Mouse (Mus musculus) T-helper 17 cell (primary cell): ENCODE results near the gene Iffo1.

Source experiments
- in situ Hi-C, 2 experiments: fragments of 300-600 bp; cut with MboI, MseI; formaldehyde crosslinking; loops; 1 replicate in 1 of 2; 2 replicates in 1 of 2; pipeline ENCODE4 v1.15.1; 2025; ENCODE audit warnings: high pct_unique_total_duplicates in 2 of 2

Iffo1 gene

DNA sequence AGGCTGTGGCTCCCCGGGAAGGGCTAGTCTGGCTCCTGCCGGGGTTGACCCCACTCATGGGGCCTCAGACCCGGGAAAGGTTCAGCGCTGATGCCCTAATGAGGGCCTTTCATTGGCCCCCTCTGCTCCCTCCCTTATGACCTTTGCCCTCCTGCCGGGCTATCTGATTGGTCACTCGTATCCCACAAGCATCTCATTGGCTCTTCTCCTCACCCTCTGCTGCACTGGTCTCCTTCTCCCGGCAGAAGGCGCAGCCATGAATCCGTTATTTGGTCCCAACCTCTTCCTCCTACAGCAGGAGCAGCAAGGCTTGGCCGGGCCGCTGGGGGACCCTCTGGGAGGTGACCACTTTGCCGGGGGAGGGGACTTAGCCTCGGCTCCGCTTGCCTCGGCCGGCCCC lies at the start of gene Iffo1:
Gene Iffo1 (plus strand): TSS at position 241 of the 400 bp plus-strand sequence.
- in situ Hi-C loops = no loop called here

GRCm38 (mm10) chr6:125095391-125096278 lies 49.4 kb upstream of the Iffo1 start, which contains the start of gene Chd4:
Gene Chd4, plus strand, starts transcription at chr6:125095981.
- in situ Hi-C loops = loop anchor here in 1 of 2 experiments (5.0 kb wide), 1 partner anchor 37 kb away; the partner anchor contains the start of gene Nop2

DNA sequence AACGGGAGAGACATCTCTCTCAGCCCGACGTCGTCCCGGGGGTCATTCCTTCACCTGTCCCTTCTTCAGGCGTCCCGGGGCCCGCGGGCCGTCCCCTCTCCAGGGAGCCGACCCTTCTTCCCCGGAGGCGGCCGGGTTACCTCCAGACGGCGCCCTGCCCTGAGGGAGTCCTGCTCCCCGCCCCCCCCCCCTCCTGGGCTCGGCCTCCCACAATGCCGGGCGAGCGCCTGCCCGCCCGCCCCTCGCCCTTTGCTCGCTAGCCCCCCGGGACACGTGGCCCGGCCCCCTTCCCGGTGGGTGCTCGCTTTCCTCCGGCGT lies 48.8 kb upstream of the Iffo1 start:
- in situ Hi-C loops = loop anchor here in 1 of 2 experiments (5.0 kb wide), 1 partner anchor 36 kb away; the partner anchor contains the start of gene Nop2

- in situ Hi-C loops = loop anchor here in 1 of 2 experiments (5.0 kb wide), 1 partner anchor 36 kb away; the partner anchor contains the start of gene Nop2
Measured at GRCm38 (mm10) chr6:125096597-125097345, 48.3 kb upstream of the Iffo1 start.

- in situ Hi-C loops = loop anchor here in 1 of 2 experiments (5.0 kb wide), 1 partner anchor 35 kb away; the partner anchor contains the start of gene Nop2
Measured at GRCm38 (mm10) chr6:125097346-125097689, 47.7 kb upstream of the Iffo1 start.

GRCm38 (mm10) chr6:125097951-125098350 lies 47.1 kb upstream of the Iffo1 start:
- in situ Hi-C loops = loop anchor here in 1 of 2 experiments (5.0 kb wide), 1 partner anchor 34 kb away; the partner anchor contains the start of gene Nop2

- in situ Hi-C loops = loop anchor here in 1 of 2 experiments (5.0 kb wide), 1 partner anchor 34 kb away; the partner anchor contains the start of gene Nop2
Measured at GRCm38 (mm10) chr6:125098513-125098912, 46.5 kb upstream of the Iffo1 start.

- in situ Hi-C loops = loop anchor here in 1 of 2 experiments (5.0 kb wide), 1 partner anchor 33 kb away; the partner anchor contains the start of gene Nop2
Measured at GRCm38 (mm10) chr6:125099421-125099971, 45.5 kb upstream of the Iffo1 start.

DNA sequence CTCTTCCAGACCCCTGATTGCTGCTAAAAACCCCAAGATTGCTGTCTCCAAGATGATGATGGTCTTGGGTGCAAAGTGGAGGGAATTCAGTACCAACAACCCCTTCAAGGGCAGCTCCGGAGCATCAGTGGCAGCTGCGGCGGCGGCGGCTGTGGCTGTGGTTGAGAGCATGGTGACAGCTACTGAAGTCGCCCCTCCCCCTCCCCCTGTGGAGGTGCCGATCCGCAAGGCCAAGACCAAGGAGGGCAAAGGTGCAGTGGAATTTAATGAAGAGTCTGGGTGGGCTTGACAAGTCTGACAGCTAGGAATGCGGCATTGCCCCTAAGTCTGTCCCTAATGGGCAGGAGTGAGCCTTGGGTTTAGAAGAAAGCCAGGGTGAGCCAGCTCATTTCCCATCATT lies 43.6 kb upstream of the Iffo1 start:
- in situ Hi-C loops = no loop called here

DNA sequence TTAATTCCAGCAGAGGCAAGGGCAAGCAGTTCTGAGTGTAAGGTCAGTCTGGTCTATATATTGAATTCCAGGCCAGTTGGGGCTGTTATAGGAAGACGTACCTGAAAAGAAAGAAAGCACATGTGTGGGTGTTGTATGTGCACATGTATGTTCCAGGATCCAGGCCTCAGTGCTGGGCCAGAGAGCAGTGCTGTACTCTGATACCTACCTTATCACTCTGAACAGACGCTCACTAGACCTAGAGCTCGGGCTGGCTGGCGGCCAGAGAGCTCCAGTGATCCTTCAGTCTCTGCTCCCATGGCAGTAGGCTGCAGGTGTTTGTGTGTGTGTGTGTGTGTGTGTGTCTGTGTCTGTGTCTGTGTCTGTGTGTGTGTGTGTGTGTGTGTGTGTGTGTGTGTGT lies 40.8 kb upstream of the Iffo1 start:
- in situ Hi-C loops = no loop called here

GRCm38 (mm10) chr6:125107705-125108104 lies 37.3 kb upstream of the Iffo1 start:
- in situ Hi-C loops = no loop called here

- in situ Hi-C loops = no loop called here
Measured at GRCm38 (mm10) chr6:125109371-125109770, 35.7 kb upstream of the Iffo1 start.

GRCm38 (mm10) chr6:125110927-125111326 lies 34.1 kb upstream of the Iffo1 start:
- in situ Hi-C loops = loop anchor here in 1 of 2 experiments (10.0 kb wide), 1 partner anchor 64 kb away; no protein-coding TSS in a partner anchor

DNA sequence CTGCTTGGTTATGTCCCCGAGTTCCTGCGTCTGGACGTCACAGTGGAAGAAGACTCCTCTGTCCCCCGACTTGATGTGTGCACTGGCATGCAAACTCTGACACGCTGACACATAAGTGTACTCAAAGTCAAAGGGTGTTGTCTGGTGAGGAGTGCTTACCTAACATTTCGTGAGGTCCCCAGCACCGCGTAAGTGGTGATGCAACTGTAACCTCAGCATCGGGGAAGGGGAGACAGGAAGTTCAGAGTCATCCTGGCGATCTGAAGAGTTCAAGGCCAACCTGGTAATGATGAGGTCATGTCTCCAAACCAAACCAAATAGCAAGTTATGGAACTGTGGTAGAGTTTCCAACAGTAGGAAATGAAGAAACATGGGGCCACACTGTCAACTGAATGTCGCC lies 32.5 kb upstream of the Iffo1 start:
- in situ Hi-C loops = loop anchor here in 1 of 2 experiments (10.0 kb wide), 1 partner anchor 62 kb away; no protein-coding TSS in a partner anchor

GRCm38 (mm10) chr6:125119387-125119786 lies 25.7 kb upstream of the Iffo1 start:
- in situ Hi-C loops = loop anchor here in 1 of 2 experiments (10.0 kb wide), 1 partner anchor 55 kb away; no protein-coding TSS in a partner anchor

DNA sequence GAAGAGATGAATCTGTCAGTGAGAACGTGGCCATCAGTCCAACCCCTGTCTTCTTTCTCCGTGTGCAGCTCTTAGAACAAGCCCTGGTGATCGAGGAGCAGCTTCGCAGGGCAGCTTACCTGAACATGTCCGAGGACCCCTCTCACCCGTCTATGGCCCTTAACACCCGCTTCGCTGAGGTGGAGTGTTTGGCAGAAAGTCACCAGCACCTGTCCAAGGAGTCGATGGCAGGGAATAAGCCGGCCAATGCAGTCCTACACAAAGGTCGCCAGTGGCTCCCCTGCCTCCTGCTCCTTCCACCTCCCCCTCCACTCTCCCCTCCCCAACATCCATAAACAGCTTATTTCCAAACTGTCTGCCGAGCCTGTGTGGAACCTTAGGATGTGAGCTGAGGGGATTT lies 16.3 kb upstream of the Iffo1 start:
- in situ Hi-C loops = no loop called here

- in situ Hi-C loops = loop anchor here in 1 of 2 experiments (5.0 kb wide), 1 partner anchor 33 kb away; the partner anchor contains the start of gene Chd4
Measured at GRCm38 (mm10) chr6:125129710-125130402, 15.2 kb upstream of the Iffo1 start.

DNA sequence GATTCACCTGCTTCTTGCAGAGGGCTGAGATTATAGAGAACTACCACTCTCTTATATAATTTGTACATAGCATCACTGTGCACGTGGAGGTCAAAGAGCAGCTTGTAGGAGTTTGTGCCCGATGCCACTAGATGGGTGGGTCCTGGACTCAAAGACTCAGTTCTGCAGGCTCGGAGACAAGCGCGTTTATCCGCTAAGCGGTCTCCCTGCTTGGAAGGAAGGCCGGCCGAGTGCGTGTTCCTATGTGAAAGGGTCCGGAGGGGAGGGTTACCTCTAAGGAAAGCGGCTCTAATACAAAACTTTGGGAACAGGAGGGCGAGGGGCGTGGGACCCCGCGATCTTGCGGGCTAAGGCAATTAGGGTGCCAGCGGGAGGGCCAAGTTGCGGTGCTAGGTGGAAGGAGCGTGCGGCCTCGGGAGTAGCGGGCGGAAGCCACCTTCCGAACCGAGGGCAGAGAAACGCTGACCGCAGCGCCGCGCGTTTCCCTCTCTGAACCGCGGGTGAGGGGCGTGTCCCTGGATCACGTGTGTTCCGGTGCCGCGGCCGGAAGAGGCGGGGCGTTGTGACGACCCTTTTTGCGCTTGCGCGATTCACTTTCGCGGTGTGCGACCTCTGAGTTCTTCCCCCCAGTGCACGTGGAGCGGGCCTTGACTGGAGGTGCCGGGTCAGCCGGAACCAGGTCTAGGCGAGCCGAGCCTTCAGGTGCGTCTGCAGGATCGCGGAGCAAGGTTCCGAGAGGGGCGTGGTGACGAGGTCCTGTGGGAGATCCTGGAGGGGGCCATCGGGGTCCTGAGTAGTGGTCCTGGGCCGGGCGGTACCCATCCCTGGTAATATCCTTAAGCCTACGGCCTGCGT lies 13.5 kb upstream of the Iffo1 start, which contains the start of gene Nop2:
Gene Nop2 (plus strand): TSS at position 608 of the 855 bp plus-strand sequence.
- in situ Hi-C loops = loop anchor here in 1 of 2 experiments (5.0 kb wide), 1 partner anchor 34 kb away; the partner anchor contains the start of gene Chd4

GRCm38 (mm10) chr6:125132470-125132869 lies 12.6 kb upstream of the Iffo1 start:
- in situ Hi-C loops = loop anchor here in 1 of 2 experiments (5.0 kb wide), 1 partner anchor 35 kb away; the partner anchor contains the start of gene Chd4
